Mouse (Mus musculus): ENCODE data around the gene Umodl1. TPM values are rescaled to one million over a fixed set of nuclear protein-coding genes. Genes with fewer than 3 reads are reported as not detected.

Umodl1 gene
- polyA plus RNA-seq, 1 experiment from 2014 or later = not detected

GRCm38 (mm10) chr17:30969983-30970382, 15.5 kb downstream of the Umodl1 start:
- Histone ChIP-seq H3K27ac (replicated peaks in 1 of 2; ENCODE audit: control insufficient read depth in 1 of 2, insufficient read depth in 1 of 2, low read depth in 2 of 2, low read length in 2 of 2) (no peak overlapping the region), H3K9ac (ENCODE audit: low read length) (no peak overlapping the region), H3K4me1 (ENCODE audit: control insufficient read depth in 2 of 2, insufficient read depth in 2 of 2, low read length in 2 of 2) (peaks cover 4 to 17% of the 10 kb centered on the region in 2 experiments), H3K27me3 (ENCODE audit: control insufficient read depth, insufficient read depth, low read length) (no peaks in the 10 kb centered on the region), H3K4me3 (ENCODE audit: control insufficient read depth in 1 of 2, insufficient read depth in 1 of 2, low read depth in 1 of 2, low read length in 2 of 2) (no peak overlapping the region), H3K4me2 (ENCODE audit: low read length) (no peak overlapping the region), H3K36me3 (ENCODE audit: control insufficient read depth, insufficient read depth, low read length) (no peaks in the 10 kb centered on the region), H3K9me3 (ENCODE audit: control insufficient read depth, low read length) (no peaks in the 10 kb centered on the region)
- WGBS = 59% methylated on average over 4 of the region's 4 CpGs
- no peak for ATAC-seq (ENCODE audit: insufficient number of reproducible peaks, insufficient read depth, low FRiP score, low read depth)

GRCm38 (mm10) chr17:30971877-30972276, 17.4 kb downstream of the Umodl1 start:
- 83% methylated on average over 7 of the region's 7 CpGs for WGBS

GRCm38 (mm10) chr17:30973332-30973731, 18.9 kb downstream of the Umodl1 start:
- ATAC-seq (ENCODE audit: insufficient number of reproducible peaks, insufficient read depth, low FRiP score, low read depth) = peak; percentile 53
- H3K4me2 ChIP-seq (ENCODE audit: low read length) = no peak overlapping the region
- no peaks in the 10 kb centered on the region for H3K9me3 ChIP-seq (ENCODE audit: control insufficient read depth, low read length)
- no peak overlapping the region; a peak in 1 of 4 replicates for H3K27ac ChIP-seq (replicated peaks in 1 of 2; ENCODE audit: control insufficient read depth in 1 of 2, insufficient read depth in 1 of 2, low read depth in 2 of 2, low read length in 2 of 2)
- 34% methylated on average over 6 of the region's 6 CpGs for WGBS
- H3K27me3 ChIP-seq (ENCODE audit: control insufficient read depth, insufficient read depth, low read length) = no peaks in the 10 kb centered on the region
- no peak overlapping the region for H3K4me3 ChIP-seq (ENCODE audit: control insufficient read depth in 1 of 2, insufficient read depth in 1 of 2, low read depth in 1 of 2, low read length in 2 of 2)
- no peaks in the 10 kb centered on the region for H3K36me3 ChIP-seq (ENCODE audit: control insufficient read depth, insufficient read depth, low read length)
- peaks cover 4 to 17% of the 10 kb centered on the region in 2 experiments for H3K4me1 ChIP-seq (ENCODE audit: control insufficient read depth in 2 of 2, insufficient read depth in 2 of 2, low read length in 2 of 2)
- no peak overlapping the region for H3K9ac ChIP-seq (ENCODE audit: low read length)

More at GRCm38 (mm10) chr17:30971877-30972276, 17.4 kb downstream of the Umodl1 start:
- Histone ChIP-seq H3K9me3 (ENCODE audit: control insufficient read depth, low read length) (no peaks in the 10 kb centered on the region), H3K4me3 (ENCODE audit: control insufficient read depth in 1 of 2, insufficient read depth in 1 of 2, low read depth in 1 of 2, low read length in 2 of 2) (no peak overlapping the region), H3K36me3 (ENCODE audit: control insufficient read depth, insufficient read depth, low read length) (no peaks in the 10 kb centered on the region), H3K27me3 (ENCODE audit: control insufficient read depth, insufficient read depth, low read length) (no peaks in the 10 kb centered on the region), H3K27ac (replicated peaks in 1 of 2; ENCODE audit: control insufficient read depth in 1 of 2, insufficient read depth in 1 of 2, low read depth in 2 of 2, low read length in 2 of 2) (no peak overlapping the region), H3K9ac (ENCODE audit: low read length) (no peak overlapping the region), H3K4me1 (ENCODE audit: control insufficient read depth in 2 of 2, insufficient read depth in 2 of 2, low read length in 2 of 2) (peaks cover 4 to 17% of the 10 kb centered on the region in 2 experiments), H3K4me2 (ENCODE audit: low read length) (no peak overlapping the region)
- ATAC-seq (ENCODE audit: insufficient number of reproducible peaks, insufficient read depth, low FRiP score, low read depth) = no peak

GRCm38 (mm10) chr17:30977290-30977689, 22.9 kb downstream of the Umodl1 start:
- H3K27me3 ChIP-seq (ENCODE audit: control insufficient read depth, insufficient read depth, low read length) = no peaks in the 10 kb centered on the region
- 50% methylated on average over 2 of the region's 2 CpGs for WGBS

GRCm38 (mm10) chr17:30978556-30978955, 24.1 kb downstream of the Umodl1 start:
- 63% methylated on average over 10 of the region's 10 CpGs for WGBS

More at GRCm38 (mm10) chr17:30977290-30977689, 22.9 kb downstream of the Umodl1 start:
- no peaks in the 10 kb centered on the region for H3K36me3 ChIP-seq (ENCODE audit: control insufficient read depth, insufficient read depth, low read length)
- ATAC-seq (ENCODE audit: insufficient number of reproducible peaks, insufficient read depth, low FRiP score, low read depth) = no peak
- H3K4me3 ChIP-seq (ENCODE audit: control insufficient read depth in 1 of 2, insufficient read depth in 1 of 2, low read depth in 1 of 2, low read length in 2 of 2) = no peak overlapping the region
- H3K9me3 ChIP-seq (ENCODE audit: control insufficient read depth, low read length) = no peaks in the 10 kb centered on the region
- H3K4me2 ChIP-seq (ENCODE audit: low read length) = no peak overlapping the region
- H3K9ac ChIP-seq (ENCODE audit: low read length) = no peak overlapping the region
- peaks cover 2 to 9% of the 10 kb centered on the region in 2 experiments; a peak in 3 of 4 replicates for H3K4me1 ChIP-seq (ENCODE audit: control insufficient read depth in 2 of 2, insufficient read depth in 2 of 2, low read length in 2 of 2)
- H3K27ac ChIP-seq (replicated peaks in 1 of 2; ENCODE audit: control insufficient read depth in 1 of 2, insufficient read depth in 1 of 2, low read depth in 2 of 2, low read length in 2 of 2) = no peak overlapping the region

GRCm38 (mm10) chr17:30983521-30983920, 29.1 kb downstream of the Umodl1 start:
- H3K36me3 ChIP-seq (ENCODE audit: control insufficient read depth, insufficient read depth, low read length) = no peaks in the 10 kb centered on the region
- H3K4me2 ChIP-seq (ENCODE audit: low read length) = no peak overlapping the region
- 63% methylated on average over 4 of the region's 4 CpGs for WGBS
- no peak overlapping the region for H3K4me3 ChIP-seq (ENCODE audit: control insufficient read depth in 1 of 2, insufficient read depth in 1 of 2, low read depth in 1 of 2, low read length in 2 of 2)
- ATAC-seq (ENCODE audit: insufficient number of reproducible peaks, insufficient read depth, low FRiP score, low read depth) = no peak
- no peaks in the 10 kb centered on the region for H3K4me1 ChIP-seq (ENCODE audit: control insufficient read depth in 2 of 2, insufficient read depth in 2 of 2, low read length in 2 of 2)
- no peak overlapping the region for H3K27ac ChIP-seq (replicated peaks in 1 of 2; ENCODE audit: control insufficient read depth in 1 of 2, insufficient read depth in 1 of 2, low read depth in 2 of 2, low read length in 2 of 2)
- H3K9me3 ChIP-seq (ENCODE audit: control insufficient read depth, low read length) = no peaks in the 10 kb centered on the region
- peaks cover 5% of the 10 kb centered on the region; the same call in 1 of the 2 replicates for H3K27me3 ChIP-seq (ENCODE audit: control insufficient read depth, insufficient read depth, low read length)
- H3K9ac ChIP-seq (ENCODE audit: low read length) = no peak overlapping the region

More at GRCm38 (mm10) chr17:30978556-30978955, 24.1 kb downstream of the Umodl1 start:
- ATAC-seq (ENCODE audit: insufficient number of reproducible peaks, insufficient read depth, low FRiP score, low read depth) = no peak
- H3K4me3 ChIP-seq (ENCODE audit: control insufficient read depth in 1 of 2, insufficient read depth in 1 of 2, low read depth in 1 of 2, low read length in 2 of 2) = no peak overlapping the region
- no peaks in the 10 kb centered on the region for H3K36me3 ChIP-seq (ENCODE audit: control insufficient read depth, insufficient read depth, low read length)
- peaks cover 2% of the 10 kb centered on the region; the same call in 1 of the 2 replicates for H3K27me3 ChIP-seq (ENCODE audit: control insufficient read depth, insufficient read depth, low read length)
- no peak overlapping the region for H3K4me2 ChIP-seq (ENCODE audit: low read length)
- H3K27ac ChIP-seq (replicated peaks in 1 of 2; ENCODE audit: control insufficient read depth in 1 of 2, insufficient read depth in 1 of 2, low read depth in 2 of 2, low read length in 2 of 2) = no peak overlapping the region
- H3K9me3 ChIP-seq (ENCODE audit: control insufficient read depth, low read length) = no peaks in the 10 kb centered on the region
- H3K9ac ChIP-seq (ENCODE audit: low read length) = no peak overlapping the region
- H3K4me1 ChIP-seq (ENCODE audit: control insufficient read depth in 2 of 2, insufficient read depth in 2 of 2, low read length in 2 of 2) = peaks cover 2 to 4% of the 10 kb centered on the region in 2 experiments; a peak in 3 of 4 replicates

- Histone ChIP-seq H3K36me3 (ENCODE audit: control insufficient read depth, insufficient read depth, low read length) (no peaks in the 10 kb centered on the region), H3K9me3 (ENCODE audit: control insufficient read depth, low read length) (no peaks in the 10 kb centered on the region), H3K9ac (ENCODE audit: low read length) (no peak overlapping the region), H3K27ac (replicated peaks in 1 of 2; ENCODE audit: control insufficient read depth in 1 of 2, insufficient read depth in 1 of 2, low read depth in 2 of 2, low read length in 2 of 2) (no peak overlapping the region), H3K4me3 (ENCODE audit: control insufficient read depth in 1 of 2, insufficient read depth in 1 of 2, low read depth in 1 of 2, low read length in 2 of 2) (no peak overlapping the region), H3K4me1 (ENCODE audit: control insufficient read depth in 2 of 2, insufficient read depth in 2 of 2, low read length in 2 of 2) (no peaks in the 10 kb centered on the region), H3K27me3 (ENCODE audit: control insufficient read depth, insufficient read depth, low read length) (peaks cover 3% of the 10 kb centered on the region; the same call in 1 of the 2 replicates), H3K4me2 (ENCODE audit: low read length) (no peak overlapping the region)
- ATAC-seq (ENCODE audit: insufficient number of reproducible peaks, insufficient read depth, low FRiP score, low read depth) = no peak
- WGBS = 51% methylated on average over 10 of the region's 10 CpGs
Measured at GRCm38 (mm10) chr17:30990254-30990653, 35.8 kb downstream of the Umodl1 start.

GRCm38 (mm10) chr17:30996296-30996695, 41.9 kb downstream of the Umodl1 start:
- H3K4me2 ChIP-seq (ENCODE audit: low read length) = no peak overlapping the region
- no peak overlapping the region for H3K9ac ChIP-seq (ENCODE audit: low read length)
- no peaks in the 10 kb centered on the region for H3K36me3 ChIP-seq (ENCODE audit: control insufficient read depth, insufficient read depth, low read length)
- H3K9me3 ChIP-seq (ENCODE audit: control insufficient read depth, low read length) = no peaks in the 10 kb centered on the region
- H3K4me3 ChIP-seq (ENCODE audit: control insufficient read depth in 1 of 2, insufficient read depth in 1 of 2, low read depth in 1 of 2, low read length in 2 of 2) = no peak overlapping the region
- no peak for ATAC-seq (ENCODE audit: insufficient number of reproducible peaks, insufficient read depth, low FRiP score, low read depth)
- WGBS = 68% methylated on average over 5 of the region's 5 CpGs
- H3K27me3 ChIP-seq (ENCODE audit: control insufficient read depth, insufficient read depth, low read length) = peaks cover 3% of the 10 kb centered on the region; the same call in 1 of the 2 replicates
- no peak overlapping the region for H3K27ac ChIP-seq (replicated peaks in 1 of 2; ENCODE audit: control insufficient read depth in 1 of 2, insufficient read depth in 1 of 2, low read depth in 2 of 2, low read length in 2 of 2)
- H3K4me1 ChIP-seq (ENCODE audit: control insufficient read depth in 2 of 2, insufficient read depth in 2 of 2, low read length in 2 of 2) = no peaks in the 10 kb centered on the region
